Mouse (Mus musculus): ENCODE measurements at regions not wholly inside any gene's neighbourhood (a gene's known extent, or its start where the extent isn't known, plus 50 kb on each side); places are given as distances from the start of the nearest gene placed in this dataset.

- no peak for TF ChIP-seq CTCF (IDR thresholded peaks at IDR 0.05; ENCODE audit: low read depth)
- no peak for TF ChIP-seq EP300 (IDR thresholded peaks at IDR 0.05; ENCODE audit: low read depth)
Observed at GRCm38 (mm10) chr14:15746629-15747238, 307.9 kb upstream of the Lrrc3b start.
